Mouse (Mus musculus) testis, postnatal 10 days (tissue): ENCODE measurements at regions not wholly inside any gene's neighbourhood (a gene's known extent, or its start where the extent isn't known, plus 50 kb on each side); places are given as distances from the start of the nearest gene placed in this dataset.

Experiments
- DNase-seq: peaks from one replicate; pipeline ENCODE4 v3.0.0; 2021; ENCODE audit warnings: low spot score

DNA sequence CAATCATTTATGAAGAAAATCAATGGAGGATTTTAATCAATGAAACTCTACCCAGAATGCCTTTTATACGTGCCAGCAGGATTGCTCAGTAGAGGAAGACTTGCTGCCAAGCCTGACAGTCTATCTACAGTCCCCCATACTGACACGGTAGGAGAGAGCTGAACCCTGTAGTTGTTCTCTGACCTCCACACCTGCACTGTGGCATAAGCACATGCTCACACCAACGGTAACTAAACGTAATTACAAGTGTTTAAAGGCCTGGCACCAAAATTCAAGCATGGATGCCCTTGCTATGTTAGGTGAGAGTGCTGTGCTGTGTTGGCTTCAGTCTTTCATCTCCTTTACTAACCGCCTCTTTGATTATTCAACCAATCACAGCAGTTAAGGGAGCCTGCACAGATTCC is 190.8 kb downstream of the Pfkfb3 start:
- DNase-seq: no peak

DNA sequence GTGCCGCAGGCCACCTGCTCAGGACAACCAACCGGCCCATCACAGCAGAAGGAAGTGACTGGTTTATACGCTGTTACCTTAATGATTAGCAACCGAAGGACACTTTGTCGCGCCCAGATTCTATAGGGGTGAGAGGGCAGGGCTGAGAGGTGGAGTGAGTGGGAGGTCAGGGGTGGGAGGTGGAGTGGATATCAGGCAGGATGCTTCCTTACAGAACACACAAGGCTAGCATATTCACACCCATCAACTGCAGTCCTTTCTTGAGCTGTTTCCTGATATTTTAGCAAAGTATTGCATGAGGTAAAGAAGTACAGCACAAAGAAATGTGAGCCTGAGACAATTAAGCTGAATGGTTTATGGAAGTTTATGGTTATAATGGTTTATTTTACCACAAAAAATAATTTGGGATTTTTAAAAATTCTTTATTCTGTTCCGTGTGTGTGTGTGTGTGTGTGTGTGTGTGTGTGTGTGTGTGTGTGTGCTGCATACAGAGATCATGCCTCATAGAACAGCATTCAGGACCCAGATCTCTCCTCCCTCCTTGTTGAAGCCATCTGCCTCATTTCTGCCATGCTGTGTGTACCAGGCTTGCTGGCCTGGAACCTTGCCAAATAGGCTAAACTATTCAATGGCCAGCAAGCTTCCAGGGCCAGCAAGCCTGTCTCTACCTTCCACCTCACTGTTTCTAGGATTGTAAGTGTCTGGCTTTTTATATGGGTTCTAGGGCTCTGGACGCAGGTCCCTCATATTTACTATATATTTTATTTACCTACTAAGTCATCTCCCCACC is 190.5 kb downstream of the Prkcq start:
- DNase-seq: no peak

DNA sequence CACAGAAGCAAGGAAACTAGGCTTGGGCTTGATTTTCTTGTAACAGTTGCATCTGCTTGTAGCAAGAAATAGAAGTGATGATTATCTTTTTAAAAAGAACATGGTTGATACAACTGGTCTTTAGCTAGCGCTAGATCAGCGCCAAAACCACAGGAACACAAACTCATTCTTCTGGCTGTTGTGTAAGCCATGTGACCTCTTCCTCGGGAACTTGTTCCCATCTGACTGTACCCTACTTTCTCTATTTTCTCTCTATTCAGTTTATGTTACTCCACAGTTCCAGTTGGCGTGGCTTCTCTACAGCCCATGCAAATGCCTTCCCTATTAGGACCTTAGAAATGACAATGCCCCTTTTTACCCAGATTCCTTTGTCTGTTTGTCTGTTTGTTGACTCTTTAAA is 187.4 kb downstream of the Prkcq start:
- no peak for DNase-seq

DNA sequence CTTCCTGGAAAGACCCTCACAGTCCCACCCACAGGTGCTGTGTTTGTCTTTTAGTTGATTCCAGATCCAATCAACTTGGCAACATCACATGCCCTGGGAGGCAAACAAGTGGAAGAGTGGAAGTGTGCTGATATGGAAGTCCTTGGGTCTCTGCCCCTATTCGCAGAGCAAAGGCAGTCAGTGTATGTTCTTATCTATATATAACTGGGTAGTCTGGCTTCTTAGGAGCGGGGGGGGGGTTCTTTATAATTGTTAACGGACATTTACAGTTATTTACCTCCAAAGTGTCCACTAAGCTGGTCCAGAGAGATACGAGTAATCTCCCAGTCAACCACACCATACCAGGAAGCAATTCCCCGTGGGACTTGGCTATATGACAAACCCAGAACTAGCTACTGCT is 184.8 kb downstream of the Prkcq start:
- no peak for DNase-seq

DNA sequence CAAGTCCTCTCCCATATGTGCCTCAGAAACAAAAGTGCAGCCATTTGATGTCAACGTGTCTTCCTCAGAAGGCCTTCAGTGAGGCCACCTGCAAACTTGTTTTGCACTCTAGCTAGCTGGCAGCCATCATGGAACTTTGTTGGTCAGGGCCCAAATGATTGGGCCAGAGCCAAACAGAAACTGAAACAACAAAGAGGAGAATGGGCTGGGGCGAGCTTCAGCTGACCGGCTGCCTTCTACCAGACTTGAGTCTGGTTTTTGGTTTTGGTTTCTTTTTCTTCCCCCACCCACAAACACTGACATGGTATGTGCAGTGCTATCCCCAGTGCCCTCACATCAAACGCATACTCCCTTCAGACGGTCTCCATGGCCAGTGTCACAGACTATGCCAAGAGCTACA is 183.7 kb downstream of the Prkcq start:
- no peak for DNase-seq
